Mouse (Mus musculus): Measurements from ENCODE around the gene Wwp2. TPM values are rescaled to one million over a fixed set of nuclear protein-coding genes. Genes with fewer than 3 reads are reported as not detected.

Gene Wwp2
- polyA plus RNA-seq, 1 experiment, result 39.5 TPM

GRCm38 (mm10) chr8:107455268-107455667, 19.1 kb downstream of the Wwp2 start:
- WGBS, result 5% methylated on average over 3 of the region's 3 CpGs
- H3K36me3 ChIP-seq (ENCODE audit: control insufficient read depth, insufficient read depth, low read length), result peaks cover 20% of the 10 kb centered on the region
- no peak overlapping the region for H3K4me3 ChIP-seq (ENCODE audit: extremely low read depth, insufficient read depth, insufficient read length)
- H3K27me3 ChIP-seq (ENCODE audit: control insufficient read depth, insufficient read depth, low read length), result no peaks in the 10 kb centered on the region
- peak; percentile 35 to 38 for DNase-seq (ENCODE audit: low read depth in 1 of 2, low spot score in 2 of 2)
- H3K4me1 ChIP-seq (ENCODE audit: control insufficient read depth, insufficient read depth, insufficient read length), result no peaks in the 10 kb centered on the region
- TF ChIP-seq POLR2A (IDR thresholded peaks at IDR 0.05; ENCODE audit: low read depth, low read length) (no peak), CTCF (IDR thresholded peaks at IDR 0.05; ENCODE audit: extremely low read depth, insufficient read depth, insufficient read length, insufficient replicate concordance) (peak; percentile 63; the same call in 1 of the 2 replicates)
- no peak overlapping the region for H3K27ac ChIP-seq (ENCODE audit: insufficient read depth, low read length)

GRCm38 (mm10) chr8:107457725-107458124, 21.6 kb downstream of the Wwp2 start:
- Histone ChIP-seq H3K27me3 (ENCODE audit: control insufficient read depth, insufficient read depth, low read length) (no peaks in the 10 kb centered on the region), H3K4me3 (ENCODE audit: extremely low read depth, insufficient read depth, insufficient read length) (no peak overlapping the region), H3K27ac (ENCODE audit: insufficient read depth, low read length) (no peak overlapping the region), H3K36me3 (ENCODE audit: control insufficient read depth, insufficient read depth, low read length) (peaks cover 30% of the 10 kb centered on the region), H3K4me1 (ENCODE audit: control insufficient read depth, insufficient read depth, insufficient read length) (no peaks in the 10 kb centered on the region)
- WGBS, result 92% methylated on average over 4 of the region's 4 CpGs
- DNase-seq (ENCODE audit: low read depth in 1 of 2, low spot score in 2 of 2), result no peak
- no peak for TF ChIP-seq CTCF (IDR thresholded peaks at IDR 0.05; ENCODE audit: extremely low read depth, insufficient read depth, insufficient read length, insufficient replicate concordance)
- no peak for TF ChIP-seq POLR2A (IDR thresholded peaks at IDR 0.05; ENCODE audit: low read depth, low read length)

GRCm38 (mm10) chr8:107458281-107458680, 22.1 kb downstream of the Wwp2 start:
- Histone ChIP-seq H3K4me1 (ENCODE audit: control insufficient read depth, insufficient read depth, insufficient read length) (no peaks in the 10 kb centered on the region), H3K27ac (ENCODE audit: insufficient read depth, low read length) (no peak overlapping the region), H3K4me3 (ENCODE audit: extremely low read depth, insufficient read depth, insufficient read length) (no peak overlapping the region), H3K27me3 (ENCODE audit: control insufficient read depth, insufficient read depth, low read length) (no peaks in the 10 kb centered on the region), H3K36me3 (ENCODE audit: control insufficient read depth, insufficient read depth, low read length) (peaks cover 29% of the 10 kb centered on the region)
- no peak for DNase-seq (ENCODE audit: low read depth in 1 of 2, low spot score in 2 of 2)
- WGBS, result 98% methylated on average over 6 of the region's 6 CpGs
- TF ChIP-seq POLR2A (IDR thresholded peaks at IDR 0.05; ENCODE audit: low read depth, low read length) (no peak), CTCF (IDR thresholded peaks at IDR 0.05; ENCODE audit: extremely low read depth, insufficient read depth, insufficient read length, insufficient replicate concordance) (no peak)

DNA sequence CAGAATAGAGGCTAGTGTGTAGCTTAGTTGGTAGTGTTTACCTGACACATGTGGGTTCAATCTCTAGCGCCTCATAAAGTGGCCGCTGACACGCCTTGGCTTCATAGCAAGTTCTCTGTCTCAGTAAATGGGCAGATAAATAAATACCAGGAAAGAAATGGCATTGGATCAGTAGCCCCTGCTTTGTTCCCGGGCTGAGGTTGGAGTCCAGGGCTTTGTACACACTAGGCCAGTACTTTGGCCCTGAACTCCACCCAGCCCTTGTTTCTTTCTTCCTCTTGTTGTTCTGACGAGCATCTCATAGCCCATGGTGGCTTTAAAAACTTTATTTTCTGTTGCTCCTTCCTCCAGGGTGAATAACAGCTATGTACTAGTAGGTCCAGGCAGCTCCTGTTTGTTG, 26.3 kb downstream of the Wwp2 start:
- Histone ChIP-seq H3K4me1 (ENCODE audit: control insufficient read depth, insufficient read depth, insufficient read length) (no peaks in the 10 kb centered on the region), H3K27ac (ENCODE audit: insufficient read depth, low read length) (no peak overlapping the region), H3K36me3 (ENCODE audit: control insufficient read depth, insufficient read depth, low read length) (peaks cover 37% of the 10 kb centered on the region), H3K27me3 (ENCODE audit: control insufficient read depth, insufficient read depth, low read length) (no peaks in the 10 kb centered on the region), H3K4me3 (ENCODE audit: extremely low read depth, insufficient read depth, insufficient read length) (no peak overlapping the region)
- TF ChIP-seq CTCF (IDR thresholded peaks at IDR 0.05; ENCODE audit: extremely low read depth, insufficient read depth, insufficient read length, insufficient replicate concordance) (no peak), POLR2A (IDR thresholded peaks at IDR 0.05; ENCODE audit: low read depth, low read length) (no peak)
- 94% methylated on average over 5 of the region's 5 CpGs for WGBS
- no peak for DNase-seq (ENCODE audit: low read depth in 1 of 2, low spot score in 2 of 2)

DNA sequence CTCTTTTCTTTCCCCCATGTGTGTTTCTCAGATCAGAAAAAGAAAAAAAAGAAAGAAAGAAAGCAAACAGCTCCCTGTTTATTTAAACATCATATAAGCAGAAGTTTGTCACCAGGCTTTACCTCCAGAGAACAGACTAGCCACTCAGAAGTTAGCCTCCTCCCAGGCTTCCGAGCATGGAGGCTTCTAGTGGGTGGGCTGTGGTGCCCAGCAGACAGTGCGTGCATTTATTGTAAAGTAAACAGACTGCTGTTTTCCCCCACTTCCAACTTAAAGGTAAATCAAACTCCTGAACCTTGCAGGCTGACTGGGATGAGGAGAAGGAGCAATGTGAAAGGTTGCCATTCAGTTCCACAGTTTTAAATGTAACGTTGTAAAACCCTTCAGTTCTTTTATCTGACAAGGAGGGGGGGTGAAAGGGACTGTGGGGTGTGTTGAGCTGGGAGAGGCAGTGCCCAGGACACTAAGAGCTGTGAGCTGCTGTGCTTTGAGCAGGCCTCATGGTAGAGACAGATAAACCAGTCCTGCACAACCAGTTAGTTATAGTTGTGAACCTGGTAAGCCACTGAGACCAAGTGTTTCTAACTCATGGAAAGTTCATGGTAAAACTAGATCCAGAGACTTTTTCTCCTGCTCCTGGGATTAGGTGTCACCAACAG, 29.3 kb downstream of the Wwp2 start:
- H3K27me3 ChIP-seq (ENCODE audit: control insufficient read depth, insufficient read depth, low read length), result no peaks in the 10 kb centered on the region
- no peak for DNase-seq (ENCODE audit: low read depth in 1 of 2, low spot score in 2 of 2)
- no peak overlapping the region for H3K4me3 ChIP-seq (ENCODE audit: extremely low read depth, insufficient read depth, insufficient read length)
- H3K4me1 ChIP-seq (ENCODE audit: control insufficient read depth, insufficient read depth, insufficient read length), result no peaks in the 10 kb centered on the region
- no peak for TF ChIP-seq CTCF (IDR thresholded peaks at IDR 0.05; ENCODE audit: extremely low read depth, insufficient read depth, insufficient read length, insufficient replicate concordance)
- no peak for TF ChIP-seq POLR2A (IDR thresholded peaks at IDR 0.05; ENCODE audit: low read depth, low read length)
- WGBS, result 89% methylated on average over 3 of the region's 3 CpGs
- H3K36me3 ChIP-seq (ENCODE audit: control insufficient read depth, insufficient read depth, low read length), result peaks cover 29% of the 10 kb centered on the region
- H3K27ac ChIP-seq (ENCODE audit: insufficient read depth, low read length), result no peak overlapping the region

GRCm38 (mm10) chr8:107466642-107467041, 30.5 kb downstream of the Wwp2 start:
- WGBS, result 93% methylated on average over 5 of the region's 5 CpGs
- peaks cover 24% of the 10 kb centered on the region for H3K36me3 ChIP-seq (ENCODE audit: control insufficient read depth, insufficient read depth, low read length)
- no peaks in the 10 kb centered on the region for H3K4me1 ChIP-seq (ENCODE audit: control insufficient read depth, insufficient read depth, insufficient read length)
- DNase-seq (ENCODE audit: low read depth in 1 of 2, low spot score in 2 of 2), result no peak
- TF ChIP-seq POLR2A (IDR thresholded peaks at IDR 0.05; ENCODE audit: low read depth, low read length), result no peak
- no peak for TF ChIP-seq CTCF (IDR thresholded peaks at IDR 0.05; ENCODE audit: extremely low read depth, insufficient read depth, insufficient read length, insufficient replicate concordance)
- no peak overlapping the region for H3K4me3 ChIP-seq (ENCODE audit: extremely low read depth, insufficient read depth, insufficient read length)
- no peak overlapping the region for H3K27ac ChIP-seq (ENCODE audit: insufficient read depth, low read length)
- H3K27me3 ChIP-seq (ENCODE audit: control insufficient read depth, insufficient read depth, low read length), result no peaks in the 10 kb centered on the region

DNA sequence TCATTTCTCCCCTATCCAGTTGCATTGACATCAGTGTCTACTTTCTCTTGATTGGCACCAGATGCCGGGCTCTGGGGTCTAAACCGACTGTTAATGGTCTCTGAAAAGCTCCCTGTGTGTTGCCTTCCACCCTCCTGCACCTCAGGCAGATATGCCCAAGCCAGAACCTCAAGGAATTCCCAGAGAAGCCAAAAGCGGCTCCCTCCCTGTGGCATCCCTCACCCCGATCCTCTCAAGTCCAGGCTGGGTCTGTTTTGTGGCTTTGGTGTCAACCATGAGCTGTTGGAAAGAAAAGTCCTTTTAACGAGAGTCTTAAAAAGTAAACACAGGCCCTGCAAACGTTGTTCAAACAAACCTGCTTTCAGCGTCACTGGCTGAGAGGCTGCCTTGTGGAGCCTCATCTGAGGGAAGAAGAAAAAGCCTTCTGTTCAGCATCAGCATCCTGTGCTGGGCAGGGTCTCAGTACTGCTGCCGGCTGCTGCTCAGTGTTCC, 32.7 kb downstream of the Wwp2 start:
- no peaks in the 10 kb centered on the region for H3K27me3 ChIP-seq (ENCODE audit: control insufficient read depth, insufficient read depth, low read length)
- no peak overlapping the region for H3K27ac ChIP-seq (ENCODE audit: insufficient read depth, low read length)
- H3K36me3 ChIP-seq (ENCODE audit: control insufficient read depth, insufficient read depth, low read length), result peaks cover 17% of the 10 kb centered on the region
- H3K4me3 ChIP-seq (ENCODE audit: extremely low read depth, insufficient read depth, insufficient read length), result no peak overlapping the region
- H3K4me1 ChIP-seq (ENCODE audit: control insufficient read depth, insufficient read depth, insufficient read length), result peaks cover 5% of the 10 kb centered on the region; the same call in 1 of the 2 replicates
- DNase-seq (ENCODE audit: low read depth in 1 of 2, low spot score in 2 of 2), result no peak
- TF ChIP-seq POLR2A (IDR thresholded peaks at IDR 0.05; ENCODE audit: low read depth, low read length) (no peak), CTCF (IDR thresholded peaks at IDR 0.05; ENCODE audit: extremely low read depth, insufficient read depth, insufficient read length, insufficient replicate concordance) (no peak)
- 84% methylated on average over 8 of the region's 8 CpGs for WGBS

Measured in spleen, adult 2 months (tissue).